Mouse (Mus musculus): ENCODE results near the gene Btbd3. TPM values are rescaled to one million over a fixed set of nuclear protein-coding genes. Genes with fewer than 3 reads are reported as not detected.
"Not testable (repeated sequence)": the region's sequence is repeated elsewhere in the genome, so short reads cannot be mapped to it uniquely, and the experiment has no call there.

The Btbd3 gene
- polyA plus RNA-seq, 2 experiments from 2014 or later, result not detected

DNA sequence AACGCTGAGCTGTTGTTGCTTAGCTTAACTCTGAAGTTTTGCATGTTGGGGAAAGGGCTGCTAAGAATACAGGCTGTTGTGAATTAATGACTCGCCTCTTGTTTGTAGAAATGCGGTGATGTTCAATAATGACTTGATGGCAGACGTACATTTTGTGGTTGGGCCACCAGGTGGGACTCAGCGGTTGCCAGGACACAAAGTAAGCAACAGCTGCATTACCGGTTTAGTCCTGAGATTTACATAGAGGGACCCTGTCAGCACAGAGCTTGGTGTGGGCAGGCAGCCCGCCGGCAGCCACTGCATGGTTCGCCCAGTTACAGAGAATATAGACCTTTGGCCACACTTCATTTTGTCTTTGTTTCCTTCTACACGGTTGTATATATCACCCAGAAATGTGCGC, 23.3 kb downstream of the Btbd3 start:
- no peak for ATAC-seq

DNA sequence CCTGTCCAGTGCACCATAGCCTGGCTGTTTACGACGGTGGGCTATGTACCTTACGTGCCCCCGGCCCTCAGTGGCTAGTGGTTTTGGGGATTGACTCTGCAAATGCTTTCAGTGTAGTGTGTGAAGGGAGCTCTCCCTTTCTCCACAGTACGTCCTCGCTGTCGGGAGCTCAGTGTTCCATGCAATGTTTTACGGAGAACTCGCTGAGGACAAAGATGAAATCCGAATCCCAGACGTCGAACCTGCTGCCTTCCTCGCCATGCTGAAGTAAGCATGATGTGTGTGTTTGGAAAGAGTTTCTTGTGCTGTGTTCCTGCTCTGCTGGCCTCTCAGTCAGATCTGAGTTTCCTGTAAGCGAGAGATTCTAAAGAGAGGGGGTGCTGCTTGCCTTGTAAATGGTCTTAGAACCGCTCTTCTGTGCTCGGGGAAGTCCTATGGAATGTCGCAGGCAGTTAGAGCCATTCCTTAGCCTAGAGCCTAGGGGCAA, 23.9 kb downstream of the Btbd3 start:
- no peak for ATAC-seq

DNA sequence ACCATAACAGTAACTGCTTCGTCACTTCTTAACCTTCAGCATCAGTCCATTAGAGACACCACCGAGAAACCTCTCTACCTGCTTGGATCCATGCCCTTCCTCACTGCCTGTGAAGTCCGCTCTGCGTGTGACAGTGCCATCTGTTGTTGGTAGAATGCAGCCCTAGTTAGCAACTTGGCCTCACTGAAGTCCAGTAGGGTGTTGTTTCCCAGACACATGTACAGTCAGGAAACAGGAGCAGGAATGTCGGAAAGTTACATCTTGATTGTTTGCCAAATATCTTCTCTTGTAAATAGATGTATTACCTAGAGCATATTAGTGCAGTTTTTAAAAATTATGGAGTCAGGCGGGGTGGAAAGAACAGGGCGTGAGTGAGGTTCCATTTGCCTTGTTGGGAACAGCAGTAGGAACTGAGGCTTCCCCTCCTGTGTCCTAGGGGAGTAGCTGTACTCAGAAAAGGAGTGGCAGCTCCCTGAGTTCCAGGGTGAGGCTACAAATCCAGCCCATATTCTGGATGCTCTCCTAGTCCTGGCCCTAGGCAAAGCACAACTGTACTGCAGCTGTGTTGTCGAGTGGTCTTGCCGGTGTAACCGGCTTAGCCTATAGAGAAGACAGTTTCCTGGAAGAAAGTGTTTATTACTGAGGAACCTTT, 25.3 kb downstream of the Btbd3 start:
- ATAC-seq, result no peak

DNA sequence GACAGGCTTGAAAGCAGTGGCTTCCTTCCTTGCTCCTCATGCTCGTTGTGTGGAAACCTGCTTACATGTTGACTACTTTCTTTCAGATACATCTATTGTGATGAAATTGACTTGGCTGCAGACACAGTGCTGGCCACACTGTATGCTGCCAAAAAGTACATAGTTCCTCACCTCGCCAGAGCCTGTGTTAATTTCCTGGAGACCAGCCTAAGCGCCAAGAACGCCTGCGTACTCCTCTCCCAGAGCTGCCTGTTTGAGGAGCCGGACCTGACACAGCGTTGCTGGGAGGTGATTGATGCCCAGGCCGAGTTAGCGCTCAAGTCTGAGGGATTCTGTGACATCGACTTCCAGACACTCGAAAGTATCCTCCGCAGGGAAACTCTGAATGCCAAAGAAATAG, 27.0 kb downstream of the Btbd3 start:
- ATAC-seq, result no peak

DNA sequence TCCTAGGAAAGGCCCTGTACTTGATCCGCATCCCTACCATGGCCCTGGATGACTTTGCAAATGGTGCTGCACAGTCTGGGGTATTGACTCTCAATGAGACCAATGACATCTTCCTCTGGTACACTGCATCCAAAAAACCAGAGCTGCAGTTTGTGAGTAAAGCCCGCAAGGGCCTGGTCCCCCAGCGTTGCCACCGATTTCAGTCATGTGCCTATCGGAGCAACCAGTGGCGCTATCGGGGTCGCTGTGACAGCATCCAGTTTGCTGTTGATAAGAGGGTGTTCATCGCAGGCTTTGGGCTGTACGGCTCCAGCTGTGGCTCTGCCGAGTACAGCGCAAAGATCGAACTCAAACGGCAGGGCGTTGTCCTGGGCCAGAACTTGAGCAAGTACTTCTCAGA, 27.5 kb downstream of the Btbd3 start:
- no peak for ATAC-seq

DNA sequence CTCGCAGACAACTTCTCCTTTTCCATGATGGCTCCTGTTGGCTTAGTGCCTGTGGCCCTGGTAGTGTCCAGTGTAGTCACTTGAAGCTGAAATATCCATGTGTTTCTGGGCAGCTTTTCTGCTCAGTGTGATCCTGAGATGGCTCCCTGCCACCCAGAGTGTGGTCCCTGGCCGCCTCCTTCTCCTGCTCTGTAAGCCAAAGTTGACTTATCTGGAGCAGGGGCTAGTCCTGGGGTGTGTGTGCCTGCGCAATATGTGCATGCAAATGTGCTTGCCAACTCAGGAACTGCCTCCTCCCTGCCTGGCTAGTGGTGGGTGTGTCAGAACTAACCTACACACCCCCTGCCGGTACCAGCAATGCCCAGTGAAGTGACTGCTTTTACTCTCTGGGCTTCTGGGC, 29.4 kb downstream of the Btbd3 start:
- ATAC-seq, result no peak

DNA sequence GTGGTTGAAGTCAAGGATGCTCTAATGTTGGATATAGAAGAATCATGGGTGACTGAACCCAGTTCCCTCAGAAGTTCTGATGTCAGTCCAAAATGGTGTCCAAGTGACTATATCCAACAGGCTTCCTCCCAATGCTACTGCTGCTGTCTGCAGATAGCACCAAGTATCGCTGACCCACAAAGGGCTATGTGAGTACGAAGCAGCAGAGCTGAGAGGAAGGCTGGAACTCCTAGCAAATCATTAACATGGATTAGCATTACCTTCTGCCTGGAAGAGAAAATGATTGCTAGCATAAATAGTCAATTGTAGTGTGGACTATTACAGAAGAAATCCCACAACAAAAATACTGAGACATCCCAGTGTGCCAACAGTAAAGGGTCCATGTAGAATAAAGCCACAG, 33.8 kb downstream of the Btbd3 start:
- ATAC-seq, result no peak

DNA sequence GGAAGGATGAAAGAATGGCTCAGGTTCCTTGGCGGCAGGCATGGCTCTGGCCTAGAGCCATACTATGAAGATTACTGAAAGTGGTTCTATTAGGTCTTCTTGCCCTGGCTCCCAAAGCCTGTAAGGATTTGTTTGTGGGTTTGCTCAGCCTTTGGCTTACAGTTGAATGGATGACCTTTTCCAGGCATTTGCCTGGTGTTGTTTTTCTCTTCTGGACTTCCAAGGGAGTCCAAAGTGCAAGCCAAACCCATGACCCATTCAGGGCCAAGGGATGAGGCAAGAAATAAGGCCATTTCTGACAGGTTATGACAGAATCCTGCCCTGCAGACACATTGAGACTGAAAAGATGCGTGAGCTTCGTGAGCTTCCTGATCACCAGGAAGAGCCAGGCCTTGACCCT, 37.9 kb downstream of the Btbd3 start:
- no peak for ATAC-seq

DNA sequence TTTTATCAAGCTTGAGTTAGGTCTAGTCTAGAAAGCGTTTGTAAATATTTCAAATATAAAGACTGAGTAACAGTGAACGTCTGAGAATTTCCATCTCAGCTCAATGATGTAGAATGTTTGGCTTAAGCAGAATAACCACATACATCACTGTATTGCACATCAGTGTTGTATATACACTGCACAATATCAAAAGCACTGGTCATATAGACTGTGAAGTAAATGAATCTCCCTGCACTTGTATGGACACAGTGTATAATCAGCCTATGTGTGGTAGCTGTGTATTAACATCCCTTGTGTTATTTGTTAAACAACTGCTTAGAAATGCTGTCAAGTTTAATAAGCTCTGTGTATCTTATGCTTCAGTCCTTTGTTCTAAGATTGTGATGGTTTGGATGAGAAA, 49.9 kb downstream of the Btbd3 start:
- no peak for ATAC-seq

DNA sequence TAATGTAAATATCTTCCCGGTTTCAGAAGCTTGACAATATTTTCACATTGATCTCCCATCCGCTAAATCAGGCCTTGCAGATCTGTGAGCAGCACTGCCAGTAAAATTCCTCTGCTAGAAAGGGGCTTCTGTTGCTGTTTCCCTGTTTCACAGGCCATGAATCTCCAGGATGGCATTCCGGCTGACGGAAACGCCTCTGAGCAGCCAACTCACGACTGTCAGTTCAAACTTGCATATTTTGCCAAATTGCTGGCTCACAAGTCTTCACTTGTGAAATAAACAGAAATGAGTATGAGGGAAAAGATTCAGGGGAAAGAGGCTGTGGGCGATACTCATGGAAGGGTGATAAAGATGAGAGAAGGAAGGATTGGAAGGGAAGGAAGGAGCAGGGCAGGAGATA, 59.3 kb downstream of the Btbd3 start:
- no peak for ATAC-seq

DNA sequence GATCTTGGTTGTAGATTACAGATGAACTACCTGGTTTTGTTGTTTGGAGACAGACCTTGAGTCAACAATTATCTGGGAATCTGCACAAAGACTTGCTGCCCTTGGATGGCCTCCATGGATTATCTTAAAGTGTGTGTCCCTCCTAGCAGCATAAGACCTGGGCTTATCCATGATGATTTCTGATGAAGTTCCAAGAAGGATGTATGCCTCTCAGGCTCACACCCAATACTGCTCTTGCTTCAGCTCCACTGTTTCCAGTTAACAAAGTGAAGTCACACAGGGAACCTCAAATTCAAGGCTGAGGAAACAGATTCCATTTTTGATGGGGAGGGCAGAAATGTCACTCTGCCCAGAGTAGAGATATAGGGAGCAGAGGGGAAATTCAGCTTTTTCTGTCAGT, 64.0 kb downstream of the Btbd3 start:
- ATAC-seq, result no peak

DNA sequence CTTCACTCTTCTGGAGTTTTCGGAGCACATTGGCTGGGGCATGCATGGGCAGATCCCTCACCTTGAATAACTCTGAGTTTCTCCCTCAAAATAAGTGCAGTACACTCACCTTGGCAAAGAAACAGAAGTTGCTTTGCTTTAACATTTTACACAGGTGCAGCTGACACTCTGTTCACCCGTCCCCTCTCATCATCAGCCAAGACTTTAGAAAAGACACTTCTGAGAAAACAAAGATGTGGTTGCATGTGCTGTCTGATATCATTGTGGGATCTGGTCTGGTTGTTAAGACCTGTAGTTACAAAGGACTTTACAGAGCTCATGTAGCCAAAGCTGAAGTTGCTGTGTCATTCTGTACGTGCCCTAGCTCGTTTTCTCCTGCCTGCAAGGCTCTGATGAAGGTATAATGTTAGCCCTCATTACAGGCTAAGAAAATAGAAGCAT, 64.7 kb downstream of the Btbd3 start:
- ATAC-seq, result no peak

DNA sequence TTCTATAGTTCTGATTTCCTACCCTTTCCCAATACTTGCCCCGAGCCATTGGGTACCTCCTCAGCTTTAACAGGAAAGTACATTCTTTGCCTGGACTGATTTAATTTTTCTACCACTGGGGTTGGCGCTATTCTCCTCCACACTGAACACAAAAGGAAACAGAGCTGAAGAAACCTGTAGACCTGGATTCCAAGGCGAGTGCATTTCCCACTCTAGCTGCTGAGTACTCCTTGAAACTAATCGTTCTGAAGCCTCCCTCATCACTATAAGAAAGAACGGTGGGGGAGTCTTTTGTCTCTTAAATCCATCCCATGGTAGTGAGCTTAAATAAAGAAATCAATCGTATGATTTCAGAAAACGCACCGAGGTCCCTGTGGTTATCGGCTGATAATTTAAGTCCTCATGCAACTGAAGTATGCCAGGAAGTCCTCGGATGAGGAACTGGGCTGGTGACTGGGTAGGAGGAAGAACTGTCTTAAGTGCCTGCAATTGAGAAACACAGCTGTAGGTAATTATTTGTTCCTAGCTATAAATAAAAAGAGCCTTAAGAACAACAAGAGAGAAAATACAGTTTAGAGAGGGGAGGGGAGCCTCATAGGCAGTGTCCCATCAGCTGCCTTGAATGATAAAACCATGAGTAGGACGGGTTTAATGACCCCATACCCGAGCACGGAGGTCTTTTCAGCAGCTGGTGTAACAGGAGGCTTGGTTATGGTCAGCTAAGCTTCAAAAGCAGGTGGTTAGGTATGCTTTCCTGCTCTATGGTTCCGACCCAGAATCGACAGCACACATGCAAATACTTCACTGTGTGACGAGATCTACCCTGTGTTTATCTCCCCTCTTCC, 66.1 kb downstream of the Btbd3 start:
- ATAC-seq, result no peak

DNA sequence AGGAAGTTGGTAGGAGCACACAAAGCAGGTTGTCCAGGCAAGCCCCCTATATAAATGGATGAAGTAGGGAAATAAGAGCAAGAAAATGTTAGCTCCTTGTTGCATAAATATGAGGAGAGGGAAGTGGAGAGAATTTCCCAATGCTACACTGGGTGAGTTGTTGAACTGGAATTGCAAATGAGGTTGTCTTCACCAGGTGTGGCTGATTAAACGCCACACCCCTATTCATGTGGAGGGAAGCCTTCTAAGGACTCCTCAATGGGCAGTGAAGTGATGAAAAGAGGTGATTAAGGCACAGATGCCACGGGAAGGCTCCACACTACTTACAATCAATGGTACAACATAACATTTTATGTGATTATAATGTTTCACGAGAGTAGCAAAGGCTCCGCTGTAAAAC, 70.0 kb downstream of the Btbd3 start:
- no peak for ATAC-seq

DNA sequence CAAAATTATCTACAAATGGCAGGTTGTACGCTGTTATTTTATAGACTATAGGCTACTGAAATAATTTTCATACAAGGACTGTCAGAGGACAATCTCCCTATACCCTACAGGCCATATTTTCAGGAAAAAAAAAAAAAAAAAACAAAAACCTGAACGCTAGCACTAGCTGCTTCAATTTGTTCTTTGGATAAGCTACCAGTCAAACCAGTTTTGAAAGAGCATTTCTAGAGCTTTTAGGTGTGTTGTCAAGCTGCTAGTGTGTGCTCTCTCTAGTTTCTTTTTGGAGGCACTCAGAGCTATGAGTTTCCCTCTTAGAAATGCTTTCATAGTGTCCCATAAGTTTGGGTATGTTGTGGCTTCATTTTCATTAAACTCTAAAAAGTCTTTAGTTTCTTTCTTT, 77.8 kb downstream of the Btbd3 start:
- not testable (repeated sequence) for ATAC-seq

DNA sequence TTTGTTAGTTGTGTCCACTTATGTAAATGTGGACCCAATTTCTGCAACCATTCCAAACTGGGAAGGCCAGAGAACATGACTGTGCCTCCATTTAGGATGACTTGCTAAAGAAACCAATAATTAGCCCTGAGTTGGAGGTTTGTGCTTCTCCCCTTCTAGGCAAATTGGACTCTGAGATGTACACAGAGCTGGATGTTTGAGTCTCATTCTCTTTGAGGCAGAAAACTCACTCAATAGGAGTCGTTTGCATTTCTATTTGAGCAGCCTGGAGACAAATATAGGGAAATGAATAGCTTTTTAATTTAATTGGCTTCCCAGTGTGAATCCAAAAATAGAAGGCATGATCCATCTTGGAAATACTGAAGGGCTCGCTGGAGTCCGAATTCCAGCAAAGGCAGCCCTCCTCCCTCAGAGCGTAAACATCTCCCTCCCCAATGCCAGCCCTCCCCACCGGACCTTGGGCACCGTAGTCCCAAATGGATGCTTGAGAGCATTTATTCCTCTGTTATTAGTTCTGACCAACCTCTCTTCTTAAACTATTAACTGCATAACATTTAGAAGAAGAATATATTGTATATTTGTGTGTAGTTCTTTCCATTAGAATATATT, 81.6 kb downstream of the Btbd3 start:
- ATAC-seq, result no peak

DNA sequence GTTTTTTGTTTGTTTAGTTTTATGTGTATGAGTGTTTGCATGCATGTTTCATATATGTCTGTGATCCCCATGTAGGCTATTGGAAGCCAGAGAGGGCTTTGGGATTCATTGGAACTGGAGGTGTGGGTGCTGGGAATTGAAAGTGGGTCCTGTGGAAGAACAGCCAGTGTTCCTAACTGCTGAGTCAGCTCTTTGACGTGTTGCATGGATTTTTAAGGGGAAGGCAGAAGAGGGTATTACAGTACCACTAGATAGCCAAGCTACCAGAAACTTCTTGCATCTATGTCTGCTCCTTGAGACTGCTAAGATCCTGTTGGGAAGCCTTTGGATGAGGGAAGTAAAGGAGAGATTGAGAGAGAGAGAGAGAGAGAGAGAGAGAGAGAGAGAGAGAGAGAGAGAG, 82.2 kb downstream of the Btbd3 start:
- ATAC-seq, result no peak

DNA sequence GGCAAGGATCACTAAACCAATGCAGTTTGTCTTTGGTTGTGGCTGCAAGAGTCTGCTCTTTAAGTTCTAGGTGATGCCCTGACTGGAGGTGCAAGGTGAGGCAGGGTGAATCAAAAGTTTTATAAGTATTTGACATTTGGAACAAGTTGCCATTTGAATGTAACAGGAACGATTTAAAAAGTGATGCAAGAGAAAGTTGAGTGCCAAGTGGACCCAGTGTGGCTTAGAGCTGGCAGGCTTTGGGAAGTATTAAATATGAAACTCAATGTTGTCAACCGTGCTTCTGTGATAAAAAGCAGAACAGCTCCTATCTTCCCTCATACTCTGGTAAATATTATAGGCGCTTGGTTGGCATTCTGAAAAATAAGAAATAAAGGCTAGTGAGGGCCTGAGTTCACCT, 99.0 kb downstream of the Btbd3 start:
- ATAC-seq, result no peak

DNA sequence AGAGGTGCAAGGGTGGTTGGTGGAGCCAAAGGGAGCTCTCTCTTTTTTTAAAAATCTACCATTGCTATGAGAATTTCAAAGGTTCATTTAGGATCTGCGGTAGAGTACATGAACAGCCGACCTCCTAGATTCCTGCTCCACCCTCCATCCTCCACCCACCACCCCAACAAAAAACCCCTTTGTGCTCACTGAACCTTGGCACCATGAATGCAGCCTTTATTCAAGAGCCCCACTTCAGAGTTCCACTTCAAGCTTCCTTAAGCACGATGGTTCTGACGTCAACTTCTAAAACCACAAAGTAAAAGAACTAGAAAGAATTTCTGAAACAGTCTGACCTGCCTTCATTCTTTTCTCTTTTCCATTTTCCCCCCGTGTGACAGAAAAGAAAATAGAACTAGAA, 106.1 kb downstream of the Btbd3 start:
- no peak for ATAC-seq

DNA sequence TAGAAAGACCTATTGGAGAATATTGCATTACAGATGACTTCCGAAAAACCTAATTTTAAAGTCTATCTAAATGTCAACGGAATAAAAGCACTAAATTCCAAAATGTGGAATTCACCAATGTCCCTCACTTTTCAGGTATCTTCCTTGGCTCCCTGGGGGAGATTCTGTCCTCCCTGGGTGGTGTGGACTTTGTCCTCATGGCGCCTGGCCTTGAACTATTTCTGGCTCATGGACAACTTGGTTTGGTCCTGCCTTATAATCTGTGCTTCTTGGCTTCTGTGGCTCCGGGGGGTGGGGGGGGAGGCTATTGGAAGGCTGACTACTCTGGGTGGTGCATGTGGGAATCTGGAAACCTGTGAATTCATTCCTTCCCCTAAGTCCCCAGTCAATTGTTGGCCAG, 109.0 kb downstream of the Btbd3 start:
- ATAC-seq, result no peak

DNA sequence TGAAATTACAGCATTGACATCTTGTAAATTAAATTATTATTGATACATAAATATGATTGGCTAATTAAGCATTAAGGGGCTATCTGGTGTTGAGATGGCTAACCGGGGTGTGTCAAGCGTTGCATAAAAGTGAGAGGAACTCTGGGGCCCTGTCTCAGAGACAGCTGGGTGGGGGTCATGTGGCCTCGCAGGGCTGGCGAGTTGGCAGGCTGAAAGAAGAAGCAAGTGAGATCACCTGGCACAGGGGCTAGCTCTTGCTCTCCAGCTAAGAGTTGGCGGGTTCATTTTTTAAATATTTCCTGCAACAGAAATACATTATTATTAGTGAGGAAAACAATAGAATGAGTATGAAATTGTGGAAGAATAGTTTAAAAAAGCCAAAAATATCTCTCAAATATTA, 118.2 kb downstream of the Btbd3 start:
- ATAC-seq, result no peak

DNA sequence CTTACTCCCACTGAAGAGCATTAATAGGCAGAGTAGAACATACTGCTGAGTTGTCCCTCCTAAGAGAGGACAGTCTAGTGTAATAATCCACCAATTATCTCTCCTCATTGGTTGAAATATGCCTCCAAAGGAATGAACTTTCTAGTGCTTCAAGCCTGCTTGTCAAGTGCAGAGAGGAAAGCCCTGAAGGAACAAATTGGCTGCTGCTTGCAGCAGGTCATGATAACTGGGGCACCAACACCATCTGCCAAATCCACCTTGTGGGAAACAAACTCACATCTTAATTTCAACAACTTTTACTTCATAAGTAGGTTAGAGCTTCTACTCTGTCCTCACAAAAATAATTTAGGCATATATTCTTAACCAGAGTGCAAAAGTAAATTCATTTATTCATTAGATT, 122.5 kb downstream of the Btbd3 start:
- ATAC-seq, result no peak

DNA sequence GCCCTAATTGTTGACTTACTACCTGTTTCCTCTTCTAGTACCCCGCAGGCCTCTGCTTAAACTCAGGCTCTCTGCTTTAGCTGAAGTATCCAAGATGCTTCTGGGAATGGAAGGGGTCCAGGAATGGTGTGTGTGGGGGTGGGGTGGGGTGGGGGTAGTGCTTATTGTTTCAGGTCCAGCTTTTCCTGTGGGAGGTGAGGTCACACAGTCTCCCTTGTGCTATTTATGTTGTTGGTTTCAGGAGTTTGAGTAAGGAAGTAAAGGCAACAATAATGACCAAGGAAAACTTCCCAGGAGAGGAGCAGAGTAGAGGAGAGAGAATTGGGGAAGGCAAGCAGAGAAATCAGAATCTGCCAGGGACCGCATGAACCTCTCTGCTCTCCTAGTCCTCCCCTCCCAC, 128.4 kb downstream of the Btbd3 start:
- ATAC-seq, result no peak

DNA sequence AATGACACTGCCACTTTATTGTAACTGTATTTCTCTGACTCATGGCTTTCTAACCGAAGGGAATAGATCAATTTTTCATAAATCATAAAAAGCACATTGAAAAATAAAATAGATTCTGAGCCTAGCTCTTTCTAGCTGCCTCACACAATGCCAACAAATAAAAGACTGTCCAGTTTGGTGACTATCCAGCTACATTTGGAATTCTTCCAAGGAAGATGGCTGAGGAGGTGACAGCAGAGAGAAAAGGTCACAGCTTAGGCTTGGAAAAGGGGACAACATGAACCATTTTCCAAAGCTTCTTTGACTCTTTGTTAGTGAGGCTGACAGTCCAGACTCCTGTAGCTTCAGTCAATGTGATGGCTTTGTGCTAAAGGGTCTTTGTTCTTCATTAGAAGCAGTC, 132.2 kb downstream of the Btbd3 start:
- ATAC-seq, result no peak
